Comparison of ENCODE assay signal across 8 mouse cellular contexts in genomic region chr15:94587826-94588715, GRCm38 (mm10). TPM values are rescaled to one million over a fixed set of nuclear protein-coding genes. Genes with fewer than 3 reads are reported as not detected.
DNase-seq lines count a peak whose midpoint lies in the region; ATAC-seq and TF ChIP-seq lines count a peak whose summit lies in the region.

No protein-coding gene starts in this region.

- H3K9me3 ChIP-seq in erythroblast, embryonic 14.5 days (ENCODE audit: control insufficient read depth, low read length) = no peaks in the 10 kb centered on the region
- no peaks in the 10 kb centered on the region for H3K9me3 ChIP-seq in megakaryocyte, embryonic 14.5 days
- H3K9me3 ChIP-seq in limb, embryonic 15.5 days = no peaks in the 10 kb centered on the region
- no peaks in the 10 kb centered on the region for H3K9me3 ChIP-seq in stomach, postnatal 0 days (ENCODE audit: control insufficient read depth, low read length)

- peak overlapping the region; percentile 98 for H3K4me3 ChIP-seq in erythroblast, embryonic 14.5 days (replicated peaks)
- peak overlapping the region; percentile 99 for H3K4me3 ChIP-seq in megakaryocyte, embryonic 14.5 days (replicated peaks)
- H3K4me3 ChIP-seq in limb, embryonic 15.5 days = peak overlapping the region; percentile 97
- H3K4me3 ChIP-seq in stomach, postnatal 0 days (ENCODE audit: low read depth, low read length) = no peak overlapping the region

- no peak for TF ChIP-seq CTCF in stomach, postnatal 0 days (IDR thresholded peaks at IDR 0.05; ENCODE audit: low read depth)

- TF ChIP-seq EP300 in stomach, postnatal 0 days (optimal IDR thresholded peaks at IDR 0.05) = no peak

- no peak overlapping the region for H3K9ac ChIP-seq in limb, embryonic 15.5 days
- H3K9ac ChIP-seq in stomach, postnatal 0 days (ENCODE audit: low read length) = no peak overlapping the region

- no peak for DNase-seq in stomach, postnatal 0 days (ENCODE audit: low spot score)
- DNase-seq in cerebellum, adult 9-11 months = no peak
- DNase-seq in spleen, postnatal 10 days (ENCODE audit: low spot score in 2 of 2) = no peak

- WGBS in limb, embryonic 15.5 days = 58% methylated on average over 9 of the region's 9 CpGs
- 75% methylated on average over 9 of the region's 9 CpGs for WGBS in stomach, postnatal 0 days

- peak overlapping the region; percentile 63 for H3K4me2 ChIP-seq in limb, embryonic 15.5 days
- H3K4me2 ChIP-seq in stomach, postnatal 0 days (replicated peaks; ENCODE audit: low read depth) = 0 out of 2 replicates have a peak overlapping the region, but pooled peaks have one; percentile 58

- H3K4me1 ChIP-seq in erythroblast, embryonic 14.5 days (ENCODE audit: control insufficient read depth) = peaks cover 13% of the 10 kb centered on the region
- peaks cover 53% of the 10 kb centered on the region for H3K4me1 ChIP-seq in megakaryocyte, embryonic 14.5 days
- H3K4me1 ChIP-seq in limb, embryonic 15.5 days = peaks cover 6% of the 10 kb centered on the region; the same call in 1 of the 2 replicates
- H3K4me1 ChIP-seq in stomach, postnatal 0 days (replicated peaks; ENCODE audit: control insufficient read depth, insufficient read depth) = no peaks in the 10 kb centered on the region

- ATAC-seq in erythroblast, adult 5-6 weeks (replicated peaks; ENCODE audit: low FRiP score, poor library complexity, severe bottlenecking) = no peak
- ATAC-seq in megakaryocyte, adult 5-6 weeks (ENCODE audit: poor library complexity, severe bottlenecking) = no peak
- ATAC-seq in limb, embryonic 15.5 days (ENCODE audit: insufficient number of reproducible peaks, low FRiP score, low TSS enrichment, low read depth) = no peak
- ATAC-seq in stomach, postnatal 0 days (ENCODE audit: low FRiP score, low TSS enrichment) = no peak

- H3K36me3 ChIP-seq in erythroblast, embryonic 14.5 days (ENCODE audit: control insufficient read depth) = peaks cover 37% of the 10 kb centered on the region
- H3K36me3 ChIP-seq in megakaryocyte, embryonic 14.5 days (replicated peaks; ENCODE audit: low read length) = peaks cover 49% of the 10 kb centered on the region
- peaks cover 30% of the 10 kb centered on the region for H3K36me3 ChIP-seq in limb, embryonic 15.5 days
- H3K36me3 ChIP-seq in stomach, postnatal 0 days (ENCODE audit: control insufficient read depth, insufficient read depth, low read length) = peaks cover 11% of the 10 kb centered on the region

- H3K27ac ChIP-seq in limb, embryonic 15.5 days = no peak overlapping the region
- no peak overlapping the region for H3K27ac ChIP-seq in stomach, postnatal 0 days (replicated peaks)

- H3K27me3 ChIP-seq in erythroblast, embryonic 14.5 days (ENCODE audit: control insufficient read depth) = no peaks in the 10 kb centered on the region
- no peaks in the 10 kb centered on the region for H3K27me3 ChIP-seq in megakaryocyte, embryonic 14.5 days (replicated peaks)
- no peaks in the 10 kb centered on the region for H3K27me3 ChIP-seq in limb, embryonic 15.5 days
- no peaks in the 10 kb centered on the region for H3K27me3 ChIP-seq in stomach, postnatal 0 days (ENCODE audit: control insufficient read depth, insufficient read depth, low read length)

RNA-seq across cellular contexts. Expression of gene Twf1, which starts 1.6 kb away (rescaled TPM):
- polyA plus RNA-seq in erythroblast, embryonic 14.5 days (2012) = 0.23 and 0.24 TPM in 2 replicates
- total RNA-seq in erythroblast, adult 5-6 weeks (2015; ENCODE audit: low replicate concordance) = 11.5 and 19.4 TPM in 2 replicates
- total RNA-seq in erythroblast, adult 5-6 weeks (2017; ENCODE audit: low replicate concordance) = 9.2 and 9.9 TPM in 2 replicates
- polyA plus RNA-seq in megakaryocyte, embryonic 14.5 days (2012; ENCODE audit: insufficient read depth, low replicate concordance) = 1.6 and 13.8 TPM in 2 replicates
- 39.8 and 43.4 TPM in 2 replicates for total RNA-seq in megakaryocyte, adult 5-6 weeks (2015)
- 26.8 and 37.1 TPM in 2 replicates for total RNA-seq in megakaryocyte, adult 5-6 weeks (2017)
- 87.4 and 88.8 TPM in 2 replicates for polyA plus RNA-seq in limb, embryonic 15.5 days (2015; fragmentation: Nextera tagmentation; extraction: Ambion mirVana)
- 87.8 and 92.4 TPM in 2 replicates for polyA plus RNA-seq in stomach, postnatal 0 days (2015; fragmentation: Nextera tagmentation; extraction: Ambion mirVana)

RNA-seq across cellular contexts. Expression of gene Tmem117, which starts 41.0 kb away (rescaled TPM):
- polyA plus RNA-seq in erythroblast, embryonic 14.5 days (2012) = not detected in 2 replicates
- not detected in 2 replicates for total RNA-seq in erythroblast, adult 5-6 weeks (2015; ENCODE audit: low replicate concordance)
- total RNA-seq in erythroblast, adult 5-6 weeks (2017; ENCODE audit: low replicate concordance) = not detected in 2 replicates
- polyA plus RNA-seq in megakaryocyte, embryonic 14.5 days (2012; ENCODE audit: insufficient read depth, low replicate concordance) = 0.18 TPM in 1 of 2 replicates, not detected in the other
- not detected in 2 replicates for total RNA-seq in megakaryocyte, adult 5-6 weeks (2015)
- not detected in 2 replicates for total RNA-seq in megakaryocyte, adult 5-6 weeks (2017)
- 5.1 and 8.0 TPM in 2 replicates for polyA plus RNA-seq in limb, embryonic 15.5 days (2015; fragmentation: Nextera tagmentation; extraction: Ambion mirVana)
- polyA plus RNA-seq in stomach, postnatal 0 days (2015; fragmentation: Nextera tagmentation; extraction: Ambion mirVana) = 5.6 and 5.9 TPM in 2 replicates

RNA-seq across cellular contexts. Expression of gene Irak4, which starts 44.6 kb away (rescaled TPM):
- 0.03 and 0.05 TPM in 2 replicates for polyA plus RNA-seq in erythroblast, embryonic 14.5 days (2012)
- total RNA-seq in erythroblast, adult 5-6 weeks (2015; ENCODE audit: low replicate concordance) = 2.1 and 8.6 TPM in 2 replicates
- total RNA-seq in erythroblast, adult 5-6 weeks (2017; ENCODE audit: low replicate concordance) = 3.5 and 5.1 TPM in 2 replicates
- 0.95 and 5.6 TPM in 2 replicates for polyA plus RNA-seq in megakaryocyte, embryonic 14.5 days (2012; ENCODE audit: insufficient read depth, low replicate concordance)
- total RNA-seq in megakaryocyte, adult 5-6 weeks (2015) = 18.4 and 25.3 TPM in 2 replicates
- total RNA-seq in megakaryocyte, adult 5-6 weeks (2017) = 45.6 and 51.5 TPM in 2 replicates
- 9.7 TPM in 2 replicates for polyA plus RNA-seq in limb, embryonic 15.5 days (2015; fragmentation: Nextera tagmentation; extraction: Ambion mirVana)
- 9.2 and 9.4 TPM in 2 replicates for polyA plus RNA-seq in stomach, postnatal 0 days (2015; fragmentation: Nextera tagmentation; extraction: Ambion mirVana)

RNA-seq across cellular contexts. Expression of gene Pus7l, which starts 44.7 kb away (rescaled TPM):
- 0.05 and 0.07 TPM in 2 replicates for polyA plus RNA-seq in erythroblast, embryonic 14.5 days (2012)
- total RNA-seq in erythroblast, adult 5-6 weeks (2015; ENCODE audit: low replicate concordance) = 0.19 and 1.3 TPM in 2 replicates
- 0.43 and 0.84 TPM in 2 replicates for total RNA-seq in erythroblast, adult 5-6 weeks (2017; ENCODE audit: low replicate concordance)
- 0.97 and 6.3 TPM in 2 replicates for polyA plus RNA-seq in megakaryocyte, embryonic 14.5 days (2012; ENCODE audit: insufficient read depth, low replicate concordance)
- 3.7 and 5.8 TPM in 2 replicates for total RNA-seq in megakaryocyte, adult 5-6 weeks (2015)
- 3.8 and 4.8 TPM in 2 replicates for total RNA-seq in megakaryocyte, adult 5-6 weeks (2017)
- 8.9 and 9.7 TPM in 2 replicates for polyA plus RNA-seq in limb, embryonic 15.5 days (2015; fragmentation: Nextera tagmentation; extraction: Ambion mirVana)
- 3.5 and 3.6 TPM in 2 replicates for polyA plus RNA-seq in stomach, postnatal 0 days (2015; fragmentation: Nextera tagmentation; extraction: Ambion mirVana)
